Mouse (Mus musculus) liver, postnatal 0 days (tissue): ENCODE results near the gene Otud4.

Source experiments
- CTCF ChIP-seq: sonication (generic); IDR thresholded peaks from 2 replicates; pipeline ENCODE4 v1.5.1; 2016; ENCODE audit warnings: antibody characterized with exemption, low read depth
- EP300 ChIP-seq: IDR thresholded peaks from 2 replicates; pipeline ENCODE4 v1.6.1; 2016; ENCODE audit warnings: antibody characterized with exemption, low read depth, mild to moderate bottlenecking

- TF ChIP-seq CTCF (no peak), EP300 (no peak)
These were observed 18.7 kb upstream of the Otud4 start for GRCm38 (mm10) chr8:79620489-79621276.
